Mouse (Mus musculus) myocyte (in vitro differentiated cells): ENCODE results near the gene Hoxc6.
A peak's percentile ranks its signal among the peaks of the same experiment; 100 is the strongest.

ENCODE experiments used
- E2F4 ChIP-seq: IDR thresholded peaks from one replicate; pipeline ENCODE4 v1.6.1; 2011; ENCODE audit warnings: mild to moderate bottlenecking, control low read depth, moderate library complexity; ENCODE audit not compliant: insufficient read depth
- MYOG ChIP-seq, 3 experiments: IDR thresholded peaks; one replicate each; pipeline ENCODE4 v1.6.1; 2011; ENCODE audit warnings: control low read depth in 2 of 3, low read depth in 2 of 3, mild to moderate bottlenecking in 2 of 3; ENCODE audit not compliant: insufficient read length in 2 of 3, control insufficient read depth in 1 of 3, insufficient read depth in 1 of 3
- POLR2A ChIP-seq: IDR thresholded peaks from one replicate; pipeline ENCODE4 v1.6.1; 2011; ENCODE audit warnings: low read depth, mild to moderate bottlenecking, control low read depth, moderate library complexity; ENCODE audit not compliant: insufficient read length
- POLR2AphosphoS2 ChIP-seq: IDR thresholded peaks from one replicate; pipeline ENCODE4 v1.6.1; 2011; ENCODE audit warnings: low read depth, control low read depth; ENCODE audit not compliant: insufficient read length
- SRF ChIP-seq: IDR thresholded peaks from one replicate; pipeline ENCODE4 v1.6.1; 2011; ENCODE audit warnings: low read depth; ENCODE audit not compliant: control insufficient read depth, insufficient read length
- TCF12 ChIP-seq: IDR thresholded peaks from one replicate; pipeline ENCODE4 v1.6.1; 2011; ENCODE audit warnings: mild to moderate bottlenecking, control low read depth; ENCODE audit not compliant: poor library complexity, insufficient read depth, severe bottlenecking
- USF1 ChIP-seq: IDR thresholded peaks from one replicate; pipeline ENCODE4 v1.6.1; 2011; ENCODE audit warnings: low read depth, mild to moderate bottlenecking, control low read depth, moderate library complexity

GRCm38 (mm10) chr15:103002821-103003448, 4.9 kb downstream of the Hoxc6 start:
- peak in 1 of 3 experiments; percentile 3 for TF ChIP-seq MYOG (IDR thresholded peaks at IDR 0.05; ENCODE audit: control insufficient read depth in 1 of 3, insufficient read depth in 1 of 3, insufficient read length in 2 of 3, low read depth in 2 of 3)
- peak; percentile 33 for TF ChIP-seq POLR2A
- no peak for TF ChIP-seq E2F4
- no peak for TF ChIP-seq SRF
- peak; percentile 19 for TF ChIP-seq POLR2AphosphoS2
- no peak for TF ChIP-seq TCF12
- TF ChIP-seq USF1 = no peak
